Mouse (Mus musculus): ENCODE results near the gene Eya4. TPM values are rescaled to one million over a fixed set of nuclear protein-coding genes. Genes with fewer than 3 reads are reported as not detected.

The Eya4 gene
- polyA plus RNA-seq (2015; fragmentation: Illumina TruSeq; extraction: RNeasy Lipid Tissue Mini Kit (QIAGEN cat#74804); ENCODE audit: insufficient read depth, low read depth, low replicate concordance), result 0.48 TPM

DNA sequence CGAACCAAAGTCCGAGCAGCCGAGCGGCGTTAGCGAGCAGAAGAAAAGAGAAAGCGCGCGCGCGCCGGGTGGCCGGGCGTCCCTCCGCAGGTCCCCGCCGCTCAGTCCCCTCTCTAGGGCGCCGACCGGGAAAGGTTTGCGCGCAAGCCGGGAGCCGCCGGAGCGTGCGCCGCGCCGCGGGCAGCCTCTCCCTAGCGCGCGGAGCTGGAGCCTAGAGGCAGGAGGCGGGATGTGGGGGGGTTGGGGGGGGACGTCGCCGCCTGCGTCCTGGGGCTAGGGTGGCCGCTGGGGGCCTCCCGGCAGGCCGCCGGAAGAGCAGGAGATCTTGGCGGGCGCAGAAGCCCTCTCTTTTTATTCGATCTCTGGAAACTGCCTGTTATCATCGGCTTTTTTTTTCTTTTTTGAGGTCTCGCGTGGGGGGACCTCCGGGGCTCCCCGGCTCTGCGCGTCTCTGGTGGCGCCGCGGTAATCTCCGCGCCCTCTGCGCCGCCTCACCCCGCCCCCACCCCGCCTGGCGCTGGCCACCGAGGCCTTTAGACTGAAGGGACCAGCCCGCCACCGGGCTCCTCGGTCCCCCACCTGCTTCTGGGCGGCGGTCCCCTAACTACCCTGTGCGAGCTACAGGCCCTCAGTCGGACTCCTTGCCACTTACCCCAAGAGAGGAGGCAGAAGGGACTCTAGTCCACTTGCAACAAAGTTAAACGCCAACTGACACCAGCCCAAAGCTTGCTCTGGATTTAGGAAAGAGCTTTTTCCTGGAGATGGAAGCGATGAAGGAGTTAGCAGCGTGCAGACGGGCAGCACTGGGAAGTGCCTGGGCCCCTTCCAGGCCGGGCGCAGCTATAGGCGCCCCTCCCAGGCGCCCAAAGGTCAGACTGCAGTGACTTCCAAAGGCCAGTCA is at the start of gene Eya4:
TSS of gene Eya4 (minus strand) at position 776 of the 901 bp plus-strand sequence.

All from pancreas, adult 10 weeks (tissue).